Mouse (Mus musculus) heart, adult 9 months (tissue): ENCODE measurements around the gene Hdac8.
A peak's percentile ranks its signal among the peaks of the same experiment; 100 is the strongest.

Experiments
- DNase-seq, 2 experiments: peaks; one replicate each; pipeline ENCODE4 v3.0.0; 2022; ENCODE audit warnings: low spot score in 2 of 2

Gene Hdac8

GRCm38 (mm10) chrX:102504644-102505481 lies at the start of gene Hdac8:
Gene Hdac8, minus strand, starts transcription at chrX:102505359.
- peak; percentile 40 to 55 for DNase-seq

GRCm38 (mm10) chrX:102509205-102509604 lies 4.0 kb upstream of the Hdac8 start:
- DNase-seq = no peak

GRCm38 (mm10) chrX:102504179-102504578 lies 980 bp downstream of the Hdac8 start:
- DNase-seq = no peak

GRCm38 (mm10) chrX:102493992-102494730 lies 11.0 kb downstream of the Hdac8 start:
- DNase-seq = no peak

- DNase-seq = no peak
Observed at GRCm38 (mm10) chrX:102485575-102485974, 19.6 kb downstream of the Hdac8 start.

GRCm38 (mm10) chrX:102479665-102480064 lies 25.5 kb downstream of the Hdac8 start:
- no peak for DNase-seq

- peak in 1 of 2 experiments; percentile 31 for DNase-seq
Observed at GRCm38 (mm10) chrX:102478965-102479364, 26.2 kb downstream of the Hdac8 start.

- no peak for DNase-seq
Observed at GRCm38 (mm10) chrX:102478481-102478880, 26.7 kb downstream of the Hdac8 start.

- peak; percentile 3 to 41 for DNase-seq
Observed at GRCm38 (mm10) chrX:102476784-102477183, 28.4 kb downstream of the Hdac8 start.

GRCm38 (mm10) chrX:102475555-102475954 lies 29.6 kb downstream of the Hdac8 start:
- DNase-seq = peak in 1 of 2 experiments; percentile 8

- no peak for DNase-seq
Observed at GRCm38 (mm10) chrX:102418343-102419127, 86.6 kb downstream of the Hdac8 start.

GRCm38 (mm10) chrX:102416972-102417371 lies 88.2 kb downstream of the Hdac8 start:
- DNase-seq = no peak

- no peak for DNase-seq
Observed at GRCm38 (mm10) chrX:102416386-102416785, 88.8 kb downstream of the Hdac8 start.

- no peak for DNase-seq
Observed at GRCm38 (mm10) chrX:102384765-102385164, 120.4 kb downstream of the Hdac8 start.

GRCm38 (mm10) chrX:102383151-102383550 lies 122.0 kb downstream of the Hdac8 start:
- no peak for DNase-seq

- no peak for DNase-seq
Observed at GRCm38 (mm10) chrX:102366510-102366909, 138.6 kb downstream of the Hdac8 start.

GRCm38 (mm10) chrX:102362244-102362643 lies 142.9 kb downstream of the Hdac8 start:
- DNase-seq = no peak

- no peak for DNase-seq
Observed at GRCm38 (mm10) chrX:102353412-102353811, 151.7 kb downstream of the Hdac8 start.

GRCm38 (mm10) chrX:102349843-102350731 lies 155.1 kb downstream of the Hdac8 start:
- peak; percentile 4 to 18 for DNase-seq

GRCm38 (mm10) chrX:102348886-102349486 lies 156.2 kb downstream of the Hdac8 start:
- no peak for DNase-seq

GRCm38 (mm10) chrX:102341688-102342087 lies 163.5 kb downstream of the Hdac8 start:
- DNase-seq = no peak
